Mouse (Mus musculus) limb, embryonic 14.5 days (tissue): ENCODE measurements around the gene Cuedc1. TPM values are rescaled to one million over a fixed set of nuclear protein-coding genes. Genes with fewer than 3 reads are reported as not detected.

ENCODE experiments used
- ATAC-seq: fragments of 200-750 bp; cut with Nextera tagmentation; 2 replicates; pipeline ENCODE4 v1.8.0; 2017; ENCODE audit warnings: low read depth, moderate number of reproducible peaks, moderate TSS enrichment; ENCODE audit not compliant: low FRiP score
- DNase-seq: peaks from one replicate; pipeline ENCODE4 v3.0.0-alpha.2; 2015; ENCODE audit warnings: low spot score
- H3K27ac ChIP-seq: fragments of 300-500 bp; sonication (generic); replicated peaks from 2 replicates; pipeline ENCODE4 v1.5.1; 2014; ENCODE audit warnings: low read depth, mild to moderate bottlenecking, low read length, moderate library complexity, mixed read lengths
- H3K27me3 ChIP-seq: fragments of 300-500 bp; sonication (generic); 2 replicates; pipeline ENCODE4 v1.6.1; 2014; ENCODE audit warnings: low read length, mixed read lengths; ENCODE audit not compliant: control insufficient read depth, insufficient read depth
- H3K36me3 ChIP-seq: fragments of 300-500 bp; sonication (generic); 2 replicates; pipeline ENCODE4 v1.6.1; 2014; ENCODE audit warnings: mild to moderate bottlenecking, low read length, moderate library complexity, mixed read lengths; ENCODE audit not compliant: control insufficient read depth, insufficient read depth
- H3K4me1 ChIP-seq: fragments of 300-500 bp; sonication (generic); 2 replicates; pipeline ENCODE4 v1.6.1; 2014; ENCODE audit warnings: antibody characterized with exemption, low read length, mixed read lengths; ENCODE audit not compliant: control insufficient read depth, insufficient read depth
- H3K4me2 ChIP-seq: fragments of 300-500 bp; sonication (generic); replicated peaks from 2 replicates; pipeline ENCODE4 v1.6.1; 2014; ENCODE audit warnings: low read depth, mild to moderate bottlenecking, low read length, moderate library complexity; ENCODE audit not compliant: severe bottlenecking
- H3K4me3 ChIP-seq: fragments of 300-500 bp; sonication (generic); replicated peaks from 2 replicates; pipeline ENCODE4 v1.5.1; 2014; ENCODE audit warnings: low read length
- H3K9ac ChIP-seq: fragments of 300-500 bp; sonication (generic); 2 replicates; pipeline ENCODE4 v1.6.1; 2014; ENCODE audit warnings: mild to moderate bottlenecking, low read depth, low read length, moderate library complexity; ENCODE audit not compliant: severe bottlenecking
- H3K9me3 ChIP-seq: fragments of 300-500 bp; sonication (generic); 2 replicates; pipeline ENCODE4 v1.6.1; 2016; ENCODE audit warnings: low read length; ENCODE audit not compliant: control insufficient read depth
- POLR2A ChIP-seq: fragments of 200-500 bp; IDR thresholded peaks from 2 replicates; pipeline ENCODE4 v1.8.0; 2012; ENCODE audit warnings: inconsistent platforms, mild to moderate bottlenecking, moderate library complexity, borderline replicate concordance; ENCODE audit not compliant: insufficient read depth, insufficient read length; ENCODE audit errors: extremely low read depth
- WGBS: fragments of 180-500 bp; shearing (Covaris S2); extraction: QIAGEN DNeasy Blood & Tissue Kit; methylation state at CpG from one replicate; pipeline ENCODE4 v1.1.7; 2014; 5-methylcytosine and 5-hydroxymethylcytosine counted together
- polyA plus RNA-seq, 2 experiments: library from polyadenylated mRNA; depleted of rRNA in 1 of 2; stranded (reverse) in 1 of 2; unstranded in 1 of 2; fragments of >200 nt; fragmentation: Nextera tagmentation in 1 of 2; extraction: Ambion mirVana in 1 of 2; gene quantifications; 2 replicates each; pipeline versions ENCODE4 v1.2.1 to v1.2.3; 2012 to 2014

The Cuedc1 gene
- polyA plus RNA-seq, 2 experiments = 20.9 to 40.6 TPM

DNA sequence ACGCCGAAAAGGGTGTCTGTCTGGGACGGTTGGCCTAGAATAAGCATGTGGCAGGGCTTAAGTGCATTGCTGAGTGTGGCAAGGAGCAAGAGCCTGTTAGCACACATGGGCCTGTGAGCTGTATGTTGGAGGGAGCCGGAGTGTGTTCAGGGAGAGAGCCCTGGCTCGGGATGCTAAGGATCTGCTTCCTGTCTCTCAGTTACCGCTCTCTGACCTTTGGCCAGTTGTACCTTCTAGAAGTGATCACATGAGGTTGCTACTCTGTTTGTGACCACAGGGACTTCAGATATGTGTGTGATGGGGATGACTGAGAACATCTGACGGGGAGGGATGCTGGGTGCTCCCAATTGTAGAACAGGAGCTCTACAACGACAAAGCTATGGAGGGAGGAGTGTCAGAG, 58.1 kb downstream of the Cuedc1 start:
- H3K4me1 ChIP-seq = peaks cover 69% of the 10 kb centered on the region
- DNase-seq (no peak), ATAC-seq (no peak)

DNA sequence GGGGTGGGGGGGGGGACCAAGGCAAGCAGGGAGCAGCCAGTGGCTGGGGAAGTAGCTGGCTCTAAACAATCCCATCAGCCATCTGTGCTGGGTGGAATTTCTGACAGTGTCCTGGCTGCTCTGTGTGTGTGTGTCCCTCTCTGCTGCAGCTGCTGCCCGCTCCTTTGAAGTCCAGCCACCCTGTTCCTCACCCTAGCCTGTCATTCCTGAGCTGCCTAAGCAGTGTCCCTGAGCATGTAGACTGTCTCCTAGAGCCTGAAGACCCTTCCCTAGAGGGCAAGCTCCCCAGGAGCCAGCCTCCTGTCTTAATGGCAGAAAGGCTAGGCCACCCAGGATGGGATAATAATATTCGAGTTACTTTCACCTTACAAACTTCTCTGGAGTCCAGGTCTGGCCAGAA, 58.5 kb downstream of the Cuedc1 start:
- H3K27ac ChIP-seq = no peak overlapping the region
- DNase-seq = no peak

More for the DNA sequence above, 58.1 kb downstream of the Cuedc1 start:
- Histone ChIP-seq H3K36me3 (no peaks in the 10 kb centered on the region), H3K9me3 (no peaks in the 10 kb centered on the region), H3K27me3 (no peaks in the 10 kb centered on the region), H3K27ac (no peak overlapping the region), H3K9ac (no peak overlapping the region), H3K4me2 (no peak overlapping the region), H3K4me3 (no peak overlapping the region)
- TF ChIP-seq POLR2A = no peak
- WGBS = 52% methylated on average over 8 of the region's 8 CpGs

DNA sequence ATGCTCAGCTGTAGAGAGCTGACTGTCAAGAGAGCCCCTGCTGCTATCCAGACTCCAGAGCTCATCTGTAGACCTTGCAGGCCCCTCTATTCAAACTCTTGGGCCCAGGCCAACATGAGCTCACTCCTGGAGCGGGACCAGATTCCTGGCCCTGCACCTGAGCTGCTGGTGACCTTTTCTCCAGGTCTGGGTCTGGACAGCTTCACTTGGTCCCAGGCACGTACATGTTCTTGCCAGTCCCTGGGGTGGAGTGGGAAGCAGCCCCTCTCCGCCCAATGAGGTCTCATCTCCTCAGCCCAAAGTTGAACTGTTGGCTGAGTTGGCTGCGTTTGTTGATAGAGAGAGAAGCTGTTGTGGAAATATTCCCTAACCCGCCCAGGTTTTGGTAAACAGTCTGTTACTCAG, 61.0 kb downstream of the Cuedc1 start:
- Histone ChIP-seq H3K4me1 (peaks cover 57% of the 10 kb centered on the region), H3K27ac (peak overlapping the region; percentile 63), H3K27me3 (no peaks in the 10 kb centered on the region), H3K4me2 (no peak overlapping the region), H3K9me3 (no peaks in the 10 kb centered on the region), H3K36me3 (no peaks in the 10 kb centered on the region), H3K4me3 (no peak overlapping the region), H3K9ac (no peak overlapping the region)
- DNase-seq = peak; percentile 62
- no peak for TF ChIP-seq POLR2A
- ATAC-seq = peak; percentile 51; the same call in 1 of the 2 replicates
- 60% methylated on average over 5 of the region's 5 CpGs for WGBS

More for the DNA sequence above, 58.5 kb downstream of the Cuedc1 start:
- Histone ChIP-seq H3K4me2 (no peak overlapping the region), H3K9ac (no peak overlapping the region), H3K4me1 (peaks cover 68% of the 10 kb centered on the region), H3K4me3 (no peak overlapping the region), H3K9me3 (no peaks in the 10 kb centered on the region), H3K36me3 (no peaks in the 10 kb centered on the region), H3K27me3 (no peaks in the 10 kb centered on the region)
- no peak for TF ChIP-seq POLR2A
- 11% methylated on average over 2 of the region's 2 CpGs for WGBS
- 0 out of 2 replicates have a peak, but pooled peaks have one; percentile 20 for ATAC-seq

DNA sequence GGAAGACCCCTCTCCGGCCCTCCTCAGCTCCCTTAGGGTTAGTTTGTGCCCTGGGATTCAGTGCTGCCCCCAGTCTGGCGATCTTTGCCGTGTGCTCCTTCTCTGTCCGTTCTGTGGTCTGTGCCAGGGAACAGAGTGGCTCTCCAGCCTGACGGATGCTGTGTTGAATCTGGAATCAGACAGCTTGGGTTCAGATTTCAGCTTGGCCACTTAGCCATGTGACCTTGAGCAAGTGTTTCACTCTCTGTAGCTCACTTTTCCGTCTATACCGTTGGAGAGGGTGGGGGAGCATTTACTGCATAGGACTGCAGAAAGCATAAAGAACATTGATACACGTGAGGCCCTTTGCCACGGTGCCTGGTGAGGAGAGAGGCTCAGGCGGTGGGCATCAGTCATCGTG, 61.5 kb downstream of the Cuedc1 start:
- Histone ChIP-seq H3K27me3 (no peaks in the 10 kb centered on the region), H3K36me3 (no peaks in the 10 kb centered on the region), H3K4me1 (peaks cover 54% of the 10 kb centered on the region), H3K27ac (peak overlapping the region; percentile 44; the same call in 1 of the 2 replicates), H3K4me3 (no peak overlapping the region), H3K9ac (no peak overlapping the region), H3K4me2 (no peak overlapping the region), H3K9me3 (no peaks in the 10 kb centered on the region)
- no peak for ATAC-seq
- DNase-seq = no peak
- 65% methylated on average over 11 of the region's 11 CpGs for WGBS
- no peak for TF ChIP-seq POLR2A

DNA sequence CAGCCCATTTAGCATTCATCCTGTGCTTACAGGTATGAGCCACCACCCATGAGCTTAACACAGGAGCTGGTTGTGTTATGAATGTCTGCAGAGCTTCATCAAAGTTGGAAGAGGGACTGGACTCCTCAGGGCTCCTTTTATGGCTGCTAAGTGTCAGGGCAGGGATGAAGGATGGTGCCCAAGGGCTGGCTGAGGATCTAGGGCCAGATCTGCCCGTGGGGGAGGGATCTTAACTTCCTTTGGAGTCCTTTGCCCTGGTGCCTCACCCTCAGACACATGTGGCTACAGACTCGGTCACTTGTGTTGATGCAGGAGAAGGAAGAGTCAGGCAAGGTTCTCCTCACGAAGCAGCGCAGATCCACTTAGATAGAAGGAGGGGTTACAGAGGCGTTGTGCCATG, 62.5 kb downstream of the Cuedc1 start:
- H3K4me2 ChIP-seq = no peak overlapping the region; the same call in 1 of the 2 replicates
- H3K4me3 ChIP-seq = no peak overlapping the region
- ATAC-seq (no peak), DNase-seq (no peak)
- no peaks in the 10 kb centered on the region for H3K36me3 ChIP-seq
- TF ChIP-seq POLR2A = no peak
- H3K9me3 ChIP-seq = no peaks in the 10 kb centered on the region
- H3K27ac ChIP-seq = no peak overlapping the region
- H3K27me3 ChIP-seq = no peaks in the 10 kb centered on the region
- no peak overlapping the region for H3K9ac ChIP-seq
- peaks cover 62% of the 10 kb centered on the region for H3K4me1 ChIP-seq
- WGBS = 45% methylated on average over 5 of the region's 5 CpGs

DNA sequence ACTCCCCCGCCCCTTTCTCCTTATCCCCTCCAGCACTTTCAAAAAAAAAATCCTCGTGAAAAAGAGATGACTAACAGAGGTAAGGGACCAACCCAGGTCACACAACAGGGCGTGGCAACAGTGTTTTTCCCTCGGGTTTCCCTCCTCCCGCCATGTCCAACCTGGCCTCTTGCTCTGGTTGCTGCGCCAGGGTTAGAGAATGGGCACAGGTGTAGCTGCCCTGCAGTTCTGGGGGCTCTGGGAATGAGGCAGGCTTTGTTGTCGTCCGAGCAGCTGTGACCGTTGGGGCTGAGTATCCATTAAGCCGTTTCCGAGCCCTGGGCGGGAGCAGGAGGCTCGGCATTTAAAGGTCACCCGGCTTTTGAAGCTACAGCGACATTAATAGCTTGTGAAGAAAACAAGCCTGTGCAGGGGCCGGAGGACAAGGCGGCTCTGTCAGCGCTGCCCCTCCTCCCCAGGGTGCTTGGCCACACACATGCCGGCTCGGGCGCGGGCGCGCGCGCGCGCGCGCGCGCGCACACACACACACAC, 63.3 kb downstream of the Cuedc1 start:
- peak overlapping the region; percentile 40 for H3K9ac ChIP-seq

More for the DNA sequence above, 63.3 kb downstream of the Cuedc1 start:
- Histone ChIP-seq H3K4me2 (peak overlapping the region; percentile 66), H3K27me3 (no peaks in the 10 kb centered on the region), H3K27ac (peak overlapping the region; percentile 26; the same call in 1 of the 2 replicates), H3K9me3 (no peaks in the 10 kb centered on the region), H3K36me3 (no peaks in the 10 kb centered on the region), H3K4me3 (peak overlapping the region; percentile 31), H3K4me1 (peaks cover 63% of the 10 kb centered on the region)
- DNase-seq (no peak), ATAC-seq (peak; percentile 34)
- no peak for TF ChIP-seq POLR2A
- WGBS = under 1% methylated on average over 27 of the region's 33 CpGs
